Mouse (Mus musculus): Measurements from ENCODE around the gene Rgr.

- TF ChIP-seq POLR2A (IDR thresholded peaks at IDR 0.05; ENCODE audit: borderline replicate concordance, extremely low read depth, insufficient read depth, insufficient read length, poor library complexity, severe bottlenecking): no peak
- TF ChIP-seq CTCF (IDR thresholded peaks at IDR 0.05; ENCODE audit: borderline replicate concordance, extremely low read depth, insufficient read depth, insufficient read length): no peak
Measured at GRCm38 (mm10) chr14:37013644-37014043, 35.1 kb downstream of the Rgr start.

Data from brain, embryonic 14.5 days (tissue).